Mouse (Mus musculus): ENCODE results near the gene Pex1. TPM values are rescaled to one million over a fixed set of nuclear protein-coding genes. Genes with fewer than 3 reads are reported as not detected.
A peak's percentile ranks its signal among the peaks of the same experiment; 100 is the strongest.
"Not testable (repeated sequence)": the region's sequence is repeated elsewhere in the genome, so short reads cannot be mapped to it uniquely, and the experiment has no call there.

Pex1 gene
- 1 to 10 TPM; 4.6 to 8.1 (median 7.1) TPM for total RNA-seq (2022)

GRCm38 (mm10) chr5:3595693-3596398, at the start of gene Pex1:
Gene Pex1, plus strand, starts transcription at chr5:3596066.
- peak; percentile 91 to 92 for DNase-seq (ENCODE audit: low spot score in 2 of 2)

DNA sequence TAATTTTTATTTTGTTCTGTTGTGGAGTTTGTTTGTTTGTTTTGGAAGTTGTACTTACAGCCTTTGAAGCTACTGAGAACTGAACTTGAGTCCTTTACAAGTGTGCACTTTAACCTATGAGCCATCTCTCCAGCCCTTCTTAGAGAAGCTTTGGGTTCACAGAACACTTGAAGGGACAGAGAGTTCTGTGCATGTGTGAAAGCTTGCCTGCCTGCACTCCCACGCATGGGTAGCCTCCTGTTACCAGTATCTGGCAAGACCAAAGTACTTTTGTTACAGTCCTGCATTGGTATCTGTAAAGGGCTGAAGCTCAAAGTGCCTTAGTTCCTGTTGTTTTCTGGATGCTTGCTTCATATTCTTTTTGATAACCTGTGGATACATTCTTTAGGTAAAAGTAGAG, 49.6 kb upstream of the Pex1 start:
- no peak for DNase-seq (ENCODE audit: low spot score in 2 of 2)

GRCm38 (mm10) chr5:3551481-3551880, 44.4 kb upstream of the Pex1 start:
- DNase-seq (ENCODE audit: low spot score in 2 of 2): no peak

DNA sequence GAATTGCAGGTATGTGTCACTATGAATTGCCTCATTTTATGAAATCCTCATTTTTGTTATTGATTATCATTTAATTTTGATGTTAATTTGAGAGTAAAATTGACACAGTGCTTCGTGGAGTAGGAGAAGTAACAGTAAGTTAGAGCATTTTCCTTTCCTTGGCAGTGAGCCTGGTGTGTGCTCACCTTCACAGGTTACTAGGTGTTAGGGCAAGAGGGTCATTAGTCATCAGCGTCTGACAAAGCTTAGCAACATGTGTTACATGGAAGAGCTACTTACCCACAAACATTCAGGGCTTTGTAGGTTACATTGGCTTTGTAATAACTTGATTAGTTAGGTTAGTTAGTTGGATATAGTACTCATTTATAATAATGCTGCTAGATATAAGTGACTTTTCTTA, 41.7 kb upstream of the Pex1 start:
- no peak for DNase-seq (ENCODE audit: low spot score in 2 of 2)

GRCm38 (mm10) chr5:3571266-3571665, 24.6 kb upstream of the Pex1 start, which contains the start of gene 1700109H08Rik:
Gene 1700109H08Rik, plus strand, starts transcription at chr5:3571566.
- no peak for DNase-seq (ENCODE audit: low spot score in 2 of 2)

DNA sequence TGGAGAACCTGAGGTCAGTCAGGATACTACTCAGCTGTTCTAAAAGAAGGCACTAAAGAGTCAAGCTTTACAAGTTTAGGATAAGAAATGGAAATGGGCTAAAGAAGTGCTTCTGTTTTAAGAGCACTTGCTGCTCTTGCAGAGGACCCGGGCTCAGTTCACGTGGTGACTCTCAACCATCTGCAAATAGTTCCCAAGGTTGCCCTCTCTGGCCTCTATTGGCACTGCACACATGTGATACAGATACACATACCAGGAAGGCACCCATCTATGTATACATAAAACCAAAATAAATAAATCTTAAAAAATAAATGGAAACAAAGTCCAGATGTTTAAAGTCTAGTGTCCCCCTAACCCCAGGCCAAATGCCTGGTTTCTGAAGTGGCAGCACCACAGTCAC, 21.0 kb upstream of the Pex1 start:
- DNase-seq (ENCODE audit: low spot score in 2 of 2): no peak

- DNase-seq (ENCODE audit: low spot score in 2 of 2): no peak
Measured at GRCm38 (mm10) chr5:3577939-3578338, 17.9 kb upstream of the Pex1 start.

DNA sequence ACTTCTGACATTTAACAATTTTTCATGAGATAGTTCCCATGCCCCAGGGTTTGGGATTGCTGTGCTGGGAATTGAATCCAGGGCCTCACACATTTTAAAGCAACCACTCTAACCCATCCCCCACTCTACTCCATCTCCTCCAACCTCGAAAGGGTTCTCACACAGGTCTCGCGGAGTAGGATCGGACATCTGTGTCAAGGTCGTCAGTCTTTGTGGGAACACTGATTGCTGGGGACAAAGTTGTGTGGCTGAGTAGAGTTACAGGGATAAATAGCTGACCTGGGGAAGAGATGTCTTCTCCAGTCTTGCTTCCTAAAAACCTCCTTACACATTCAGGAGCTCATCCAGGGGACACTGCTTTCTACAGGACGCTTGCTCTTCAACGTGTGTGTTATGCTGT, 16.8 kb upstream of the Pex1 start:
- DNase-seq (ENCODE audit: low spot score in 2 of 2): no peak

DNA sequence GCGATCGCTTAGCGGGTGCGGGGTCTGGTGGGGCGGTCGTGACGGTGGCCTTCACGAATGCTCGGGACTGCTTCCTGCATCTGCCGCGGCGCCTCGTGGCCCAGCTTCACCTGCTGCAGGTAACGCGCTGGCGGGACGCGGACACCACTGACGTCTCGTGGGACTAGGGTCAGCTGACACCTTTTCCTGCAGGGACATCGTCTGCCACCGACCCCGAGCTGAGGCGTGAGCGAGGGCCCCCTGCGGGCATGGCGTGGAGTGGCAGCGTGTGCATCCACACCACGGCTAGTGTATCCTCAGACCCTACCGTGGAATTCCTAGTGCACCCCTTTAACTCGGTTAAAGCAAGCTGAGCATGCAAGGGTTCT, 517 bp downstream of the Pex1 start, which contains the start of gene Rbm48:
Rbm48 (minus strand) TSS at position 187 of the 368 bp plus-strand sequence.
- DNase-seq (ENCODE audit: low spot score in 2 of 2): peak; percentile 64 to 77

DNA sequence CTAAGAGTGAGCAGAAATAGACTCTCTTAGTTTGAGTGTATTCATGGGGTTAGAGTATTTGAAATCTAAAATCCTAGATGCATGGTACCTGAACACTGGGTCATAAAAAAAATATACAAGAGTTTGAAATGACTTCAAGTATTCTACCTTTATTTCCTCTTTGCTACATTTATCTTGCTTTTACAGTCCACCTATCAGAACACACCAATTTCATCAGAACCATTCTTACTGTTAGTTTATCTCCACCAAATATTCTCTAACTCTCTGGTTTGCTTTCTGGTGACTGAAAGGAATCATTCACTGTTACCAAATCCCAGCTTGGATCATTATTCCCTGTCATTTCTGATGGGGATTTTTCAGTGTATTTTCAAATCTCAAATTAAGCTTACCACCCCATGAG, 1.3 kb downstream of the Pex1 start:
- no peak for DNase-seq (ENCODE audit: low spot score in 2 of 2)

GRCm38 (mm10) chr5:3598766-3599165, 2.9 kb downstream of the Pex1 start:
- DNase-seq (ENCODE audit: low spot score in 2 of 2): no peak

GRCm38 (mm10) chr5:3600298-3600697, 4.4 kb downstream of the Pex1 start:
- no peak for DNase-seq (ENCODE audit: low spot score in 2 of 2)

DNA sequence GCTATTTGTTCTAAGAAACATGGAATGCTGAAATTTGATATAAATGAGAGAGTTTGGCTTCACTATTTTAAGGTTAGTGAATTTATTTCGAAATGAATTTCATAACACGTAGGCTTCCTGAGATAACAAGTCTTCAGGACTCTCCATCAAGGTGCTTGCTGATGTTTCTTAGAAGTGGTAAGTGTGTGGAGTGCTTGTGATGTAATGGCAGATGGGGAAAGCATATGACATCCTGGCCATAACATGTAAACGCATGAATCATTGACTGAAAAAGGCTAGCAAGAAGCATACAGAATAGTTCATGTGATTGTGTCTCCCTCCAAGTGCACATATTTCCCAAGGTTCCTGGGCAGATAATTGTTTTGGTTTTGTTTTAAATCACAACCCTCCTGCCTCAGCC, 4.9 kb downstream of the Pex1 start:
- DNase-seq (ENCODE audit: low spot score in 2 of 2): no peak

DNA sequence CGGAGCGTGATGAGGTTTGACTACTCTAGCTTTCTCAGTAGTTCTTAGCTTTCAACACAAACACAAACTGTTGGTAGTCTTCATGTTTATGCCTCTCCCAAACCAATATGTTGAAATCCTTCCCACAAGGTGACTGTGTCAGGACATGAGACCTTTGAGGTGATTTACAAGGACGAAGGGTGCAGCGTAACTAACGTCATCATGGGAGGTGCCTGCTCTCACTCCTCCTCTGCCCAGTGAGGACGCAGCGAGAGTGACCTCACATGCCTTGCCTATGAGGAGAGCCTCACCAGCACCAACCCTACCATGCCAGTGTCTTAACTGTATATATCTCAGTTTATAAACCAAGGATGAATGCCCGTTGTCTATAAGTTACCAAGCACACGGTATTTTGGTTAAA, 11.2 kb downstream of the Pex1 start:
- DNase-seq (ENCODE audit: low spot score in 2 of 2): no peak

- no peak for DNase-seq (ENCODE audit: low spot score in 2 of 2)
Measured at GRCm38 (mm10) chr5:3609241-3609640, 13.4 kb downstream of the Pex1 start.

DNA sequence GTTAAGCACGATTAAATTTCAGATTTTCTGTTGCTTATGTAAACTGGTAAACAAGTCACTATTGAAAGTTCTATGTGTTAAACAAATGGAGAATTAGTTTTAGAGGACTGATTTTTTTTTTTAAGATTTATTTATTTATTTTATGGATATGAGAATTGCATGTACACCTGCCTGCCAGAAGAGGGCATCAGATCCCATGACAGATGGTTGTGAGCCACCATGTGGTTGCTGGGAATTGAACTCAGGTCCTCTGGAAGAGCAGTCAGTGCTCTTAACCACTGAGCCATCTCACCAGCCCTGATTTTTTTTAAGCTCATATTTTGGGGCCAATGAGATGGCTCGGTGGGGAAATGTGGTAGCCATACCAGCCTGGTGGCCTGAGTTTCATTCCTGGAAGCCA, 16.0 kb downstream of the Pex1 start:
- not testable (repeated sequence) for DNase-seq (ENCODE audit: low spot score in 2 of 2)

DNA sequence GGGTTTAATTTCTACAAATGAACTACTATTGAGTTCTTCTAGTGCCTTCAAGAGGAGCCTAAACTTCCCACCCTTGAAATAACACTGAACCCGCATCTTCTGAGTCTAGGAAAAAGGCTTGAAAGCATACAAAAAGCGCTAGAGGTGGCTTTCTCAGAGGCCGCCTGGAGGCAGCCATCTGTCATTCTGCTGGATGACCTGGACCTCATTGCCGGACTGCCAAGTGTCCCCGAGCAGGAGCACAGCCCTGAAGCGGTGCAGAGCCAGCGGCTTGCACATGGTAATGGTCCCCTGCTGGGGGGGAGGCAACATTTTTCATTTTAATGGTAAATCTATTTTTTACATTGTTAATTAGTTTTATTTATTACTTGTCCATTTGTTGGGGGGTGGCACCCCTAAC, 24.6 kb downstream of the Pex1 start:
- DNase-seq (ENCODE audit: low spot score in 2 of 2): no peak

GRCm38 (mm10) chr5:3630055-3630454, 34.2 kb downstream of the Pex1 start:
- DNase-seq (ENCODE audit: low spot score in 2 of 2): no peak

DNA sequence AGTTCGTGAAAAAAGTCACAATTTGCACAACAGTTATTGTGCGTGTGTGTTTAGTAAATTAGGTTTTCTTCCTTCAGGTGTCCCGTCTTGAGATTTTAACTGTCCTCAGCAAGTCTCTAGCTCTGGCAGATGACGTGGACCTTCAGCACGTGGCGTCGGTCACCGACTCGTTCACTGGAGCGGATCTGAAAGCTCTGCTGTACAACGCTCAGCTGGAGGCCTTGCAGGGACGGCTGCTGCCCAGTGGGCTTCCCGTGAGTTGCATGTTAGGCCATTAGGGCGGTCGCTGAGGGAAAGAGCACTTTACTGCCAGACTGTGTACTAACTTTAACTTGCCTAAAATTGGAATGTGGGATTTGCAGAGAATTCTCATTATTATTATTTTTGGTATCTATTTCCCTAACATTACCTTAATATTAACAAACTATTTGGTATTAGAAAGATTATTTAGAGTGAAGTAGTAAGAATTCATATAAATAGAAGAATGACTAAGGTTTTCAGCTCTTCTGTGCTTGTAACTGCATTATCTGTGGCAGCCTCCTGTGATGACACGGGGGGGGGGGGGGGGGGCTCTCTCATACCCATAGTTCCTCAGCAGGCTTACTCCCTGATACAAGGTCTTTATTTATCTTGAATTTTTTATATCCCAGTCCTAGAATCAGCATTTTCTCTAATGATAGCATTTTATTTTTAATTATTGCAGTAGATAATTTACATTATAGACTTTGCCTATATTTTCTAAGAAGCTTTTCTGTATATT, 35.8 kb downstream of the Pex1 start:
- DNase-seq (ENCODE audit: low spot score in 2 of 2): no peak

- no peak for DNase-seq (ENCODE audit: low spot score in 2 of 2)
Measured at GRCm38 (mm10) chr5:3632285-3632684, 36.4 kb downstream of the Pex1 start.

GRCm38 (mm10) chr5:3633315-3633714, 37.4 kb downstream of the Pex1 start:
- DNase-seq (ENCODE audit: low spot score in 2 of 2): no peak

GRCm38 (mm10) chr5:3633951-3634350, 38.1 kb downstream of the Pex1 start:
- DNase-seq (ENCODE audit: low spot score in 2 of 2): no peak

DNA sequence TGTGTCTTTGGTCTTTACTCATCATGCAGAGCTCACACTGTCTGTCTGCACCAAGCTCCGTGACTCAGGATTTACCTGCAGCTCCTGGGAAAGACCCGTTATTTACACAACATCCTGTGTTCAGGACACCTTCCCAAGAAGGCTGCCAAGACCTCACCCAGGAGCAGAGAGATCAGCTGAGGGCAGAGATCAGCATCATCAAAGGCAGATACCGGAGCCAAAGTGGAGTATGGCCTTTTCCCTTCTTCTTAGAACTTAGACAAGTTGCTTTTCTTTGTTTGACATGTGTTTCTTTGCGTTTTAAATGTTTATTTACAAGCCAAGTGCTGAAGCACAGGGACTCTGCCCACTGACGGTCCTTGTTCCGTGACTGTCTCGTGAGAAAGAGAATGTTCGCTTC, 39.4 kb downstream of the Pex1 start:
- DNase-seq (ENCODE audit: low spot score in 2 of 2): no peak

Data from gastrocnemius, adult 8-10 months (tissue).